ENCODE assay signal across 8 mouse cellular contexts in genomic region chr7:102268395-102268748, GRCm38 (mm10). TPM values are rescaled to one million over a fixed set of nuclear protein-coding genes. Genes with fewer than 3 reads are reported as not detected.
DNase-seq lines count a peak whose midpoint lies in the region; ATAC-seq and TF ChIP-seq lines count a peak whose summit lies in the region.

No protein-coding gene starts in this region.

- ATAC-seq in embryonic facial prominence, embryonic 13.5 days (ENCODE audit: insufficient number of reproducible peaks, insufficient read depth, low FRiP score, low TSS enrichment, low read depth), result no peak
- no peak for ATAC-seq in intestine, embryonic 15.5 days
- ATAC-seq in neural tube, embryonic 13.5 days (ENCODE audit: low read depth), result no peak

- no peaks in the 10 kb centered on the region for H3K9me3 ChIP-seq in embryonic facial prominence, embryonic 13.5 days
- H3K9me3 ChIP-seq in intestine, embryonic 15.5 days, result no peaks in the 10 kb centered on the region
- H3K9me3 ChIP-seq in neural tube, embryonic 13.5 days, result no peaks in the 10 kb centered on the region

- no peak for TF ChIP-seq CTCF in lung, adult 2 months (IDR thresholded peaks at IDR 0.05; ENCODE audit: insufficient read depth, low read length)

- no peak for TF ChIP-seq POLR2A in lung, adult 2 months (IDR thresholded peaks at IDR 0.05; ENCODE audit: borderline replicate concordance, extremely low read depth, low read depth, low read length)

- H3K27me3 ChIP-seq in embryonic facial prominence, embryonic 13.5 days, result no peaks in the 10 kb centered on the region
- H3K27me3 ChIP-seq in intestine, embryonic 15.5 days (replicated peaks), result no peaks in the 10 kb centered on the region
- H3K27me3 ChIP-seq in neural tube, embryonic 13.5 days, result peaks cover 12% of the 10 kb centered on the region

- no peak for DNase-seq in lung, adult 2 months
- DNase-seq in lung, postnatal 4 days, result no peak
- no peak for DNase-seq in adrenal gland, adult 18-20 months (ENCODE audit: low spot score in 2 of 2)
- no peak for DNase-seq in gastrocnemius, postnatal 10 days
- no peak for DNase-seq in right cerebral cortex, postnatal 14 days

- peak overlapping the region; percentile 89 for H3K4me2 ChIP-seq in embryonic facial prominence, embryonic 13.5 days
- H3K4me2 ChIP-seq in intestine, embryonic 15.5 days (replicated peaks), result peak overlapping the region; percentile 77
- peak overlapping the region; percentile 98 for H3K4me2 ChIP-seq in neural tube, embryonic 13.5 days

- H3K4me3 ChIP-seq in lung, adult 2 months (replicated peaks; ENCODE audit: extremely low read depth, low read depth, low read length), result peak overlapping the region; percentile 96
- H3K4me3 ChIP-seq in embryonic facial prominence, embryonic 13.5 days, result peak overlapping the region; percentile 84
- H3K4me3 ChIP-seq in intestine, embryonic 15.5 days (replicated peaks), result peak overlapping the region; percentile 89
- H3K4me3 ChIP-seq in neural tube, embryonic 13.5 days, result peak overlapping the region; percentile 72

- H3K9ac ChIP-seq in embryonic facial prominence, embryonic 13.5 days, result peak overlapping the region; percentile 81
- H3K9ac ChIP-seq in intestine, embryonic 15.5 days, result peak overlapping the region; percentile 83
- peak overlapping the region; percentile 76 for H3K9ac ChIP-seq in neural tube, embryonic 13.5 days

- H3K27ac ChIP-seq in embryonic facial prominence, embryonic 13.5 days, result no peak overlapping the region
- H3K27ac ChIP-seq in intestine, embryonic 15.5 days, result no peak overlapping the region
- no peak overlapping the region for H3K27ac ChIP-seq in neural tube, embryonic 13.5 days (replicated peaks)

- no peaks in the 10 kb centered on the region for H3K36me3 ChIP-seq in embryonic facial prominence, embryonic 13.5 days
- H3K36me3 ChIP-seq in intestine, embryonic 15.5 days, result no peaks in the 10 kb centered on the region
- H3K36me3 ChIP-seq in neural tube, embryonic 13.5 days, result no peaks in the 10 kb centered on the region

- peaks cover 10% of the 10 kb centered on the region for H3K4me1 ChIP-seq in lung, adult 2 months (ENCODE audit: control insufficient read depth, insufficient read depth, low read length)
- H3K4me1 ChIP-seq in embryonic facial prominence, embryonic 13.5 days, result peaks cover 19% of the 10 kb centered on the region; the same call in 1 of the 2 replicates
- 0 out of 2 replicates have a peak, but pooled peaks cover 6% of the 10 kb centered on the region for H3K4me1 ChIP-seq in intestine, embryonic 15.5 days (replicated peaks)
- peaks cover 11% of the 10 kb centered on the region for H3K4me1 ChIP-seq in neural tube, embryonic 13.5 days (replicated peaks)

- WGBS in lung, adult 2 months, result 19% methylated on average over 12 of the region's 12 CpGs
- 7% methylated on average over 12 of the region's 12 CpGs for WGBS in embryonic facial prominence, embryonic 13.5 days
- WGBS in intestine, embryonic 15.5 days, result 8% methylated on average over 12 of the region's 12 CpGs
- WGBS in neural tube, embryonic 13.5 days, result 6% methylated on average over 12 of the region's 12 CpGs

RNA-seq across cellular contexts. Expression of gene Stim1, which starts 0.8 kb away (rescaled TPM):
- polyA plus RNA-seq in lung, adult 2 months (2012; rRNA removed), result 74.0 and 78.7 TPM in 2 replicates
- polyA plus RNA-seq in embryonic facial prominence, embryonic 13.5 days (2015; fragmentation: Nextera tagmentation; extraction: Ambion mirVana), result 27.7 and 30.1 TPM in 2 replicates
- polyA plus RNA-seq in intestine, embryonic 15.5 days (2015; fragmentation: Nextera tagmentation; extraction: Ambion mirVana), result 20.1 TPM in 2 replicates
- 10.2 and 11.6 TPM in 2 replicates for polyA plus RNA-seq in neural tube, embryonic 13.5 days (2015; fragmentation: Nextera tagmentation; extraction: Ambion mirVana)
- 10 to 100 TPM; 74.0 to 77.1 TPM for total RNA-seq in adrenal gland, adult 18-20 months (2021)
- 100 to 1,000 TPM; 219 to 233 TPM for total RNA-seq in gastrocnemius, postnatal 10 days (2021)

RNA-seq across cellular contexts. Expression of gene Rhog, which starts 12.5 kb away (rescaled TPM):
- polyA plus RNA-seq in lung, adult 2 months (2012; rRNA removed), result 101 and 113 TPM in 2 replicates
- polyA plus RNA-seq in embryonic facial prominence, embryonic 13.5 days (2015; fragmentation: Nextera tagmentation; extraction: Ambion mirVana), result 59.5 and 60.7 TPM in 2 replicates
- 60.2 and 62.1 TPM in 2 replicates for polyA plus RNA-seq in intestine, embryonic 15.5 days (2015; fragmentation: Nextera tagmentation; extraction: Ambion mirVana)
- polyA plus RNA-seq in neural tube, embryonic 13.5 days (2015; fragmentation: Nextera tagmentation; extraction: Ambion mirVana), result 20.1 and 22.5 TPM in 2 replicates
- total RNA-seq in adrenal gland, adult 18-20 months (2021), result 10 to 100 TPM; 43.5 to 55.7 TPM
- 10 to 100 TPM; 23.9 to 30.1 TPM for total RNA-seq in gastrocnemius, postnatal 10 days (2021)

RNA-seq across cellular contexts. Expression of gene Pgap2, which starts 58.4 kb away (rescaled TPM):
- polyA plus RNA-seq in lung, adult 2 months (2012; rRNA removed), result 147 and 180 TPM in 2 replicates
- polyA plus RNA-seq in embryonic facial prominence, embryonic 13.5 days (2015; fragmentation: Nextera tagmentation; extraction: Ambion mirVana), result 93.5 and 98.9 TPM in 2 replicates
- polyA plus RNA-seq in intestine, embryonic 15.5 days (2015; fragmentation: Nextera tagmentation; extraction: Ambion mirVana), result 98.9 and 109 TPM in 2 replicates
- polyA plus RNA-seq in neural tube, embryonic 13.5 days (2015; fragmentation: Nextera tagmentation; extraction: Ambion mirVana), result 47.5 and 49.6 TPM in 2 replicates
- 10 to 100 TPM; 57.5 to 79.5 TPM for total RNA-seq in adrenal gland, adult 18-20 months (2021)
- total RNA-seq in gastrocnemius, postnatal 10 days (2021), result 10 to 100 TPM; 35.9 to 40.7 TPM

RNA-seq across cellular contexts. Expression of gene Nup98, which starts 58.4 kb away (rescaled TPM):
- polyA plus RNA-seq in lung, adult 2 months (2012; rRNA removed), result 14.2 and 17.8 TPM in 2 replicates
- 37.1 and 38.7 TPM in 2 replicates for polyA plus RNA-seq in embryonic facial prominence, embryonic 13.5 days (2015; fragmentation: Nextera tagmentation; extraction: Ambion mirVana)
- 31.4 and 33.4 TPM in 2 replicates for polyA plus RNA-seq in intestine, embryonic 15.5 days (2015; fragmentation: Nextera tagmentation; extraction: Ambion mirVana)
- polyA plus RNA-seq in neural tube, embryonic 13.5 days (2015; fragmentation: Nextera tagmentation; extraction: Ambion mirVana), result 21.6 and 23.7 TPM in 2 replicates
- total RNA-seq in adrenal gland, adult 18-20 months (2021), result 10 to 100 TPM; 72.5 to 80.1 TPM
- total RNA-seq in gastrocnemius, postnatal 10 days (2021), result 10 to 100 TPM; 25.1 to 31.5 TPM
